Mouse (Mus musculus) left cerebral cortex, adult 18-20 months (tissue): ENCODE data around the gene Mdm4. TPM values are rescaled to one million over a fixed set of nuclear protein-coding genes. Genes with fewer than 3 reads are reported as not detected.
A peak's percentile ranks its signal among the peaks of the same experiment; 100 is the strongest.
"Not testable (repeated sequence)": the region's sequence is repeated elsewhere in the genome, so short reads cannot be mapped to it uniquely, and the experiment has no call there.

Experiments used
- DNase-seq, 2 experiments: peaks; one replicate each; pipeline ENCODE4 v3.0.0; 2021 to 2022; ENCODE audit warnings: low spot score in 2 of 2, mixed read lengths in 1 of 2
- total RNA-seq, 2 experiments: library from RNA; stranded (reverse); gene quantifications; 2 replicates each; pipeline ENCODE4 v1.2.3; 2021

Gene Mdm4
- total RNA-seq, 2 experiments from 2014 or later: 76.8 to 77.9 TPM

DNA sequence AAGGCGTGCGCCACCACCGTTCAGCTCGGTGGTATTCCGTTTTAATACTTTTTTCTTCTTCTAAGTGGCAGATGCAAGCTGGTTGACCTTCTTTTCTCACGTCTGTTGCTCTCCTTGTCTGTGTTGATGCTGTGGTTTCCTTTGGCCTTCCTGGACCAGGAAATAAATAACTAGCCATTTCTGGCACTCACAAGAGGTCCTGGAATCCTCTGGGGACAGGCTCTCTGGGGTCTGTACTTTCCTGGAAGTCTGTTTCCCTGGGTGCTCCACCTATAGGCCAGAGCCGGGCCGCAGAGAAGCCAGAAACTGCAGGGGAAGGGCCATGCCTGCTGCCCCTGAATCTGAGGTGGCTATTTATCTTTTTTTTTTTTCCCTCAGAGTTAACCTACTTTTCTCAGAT, 24.0 kb upstream of the Mdm4 start:
- no peak for DNase-seq

GRCm38 (mm10) chr1:133053034-133053433, 22.7 kb upstream of the Mdm4 start:
- DNase-seq: no peak

GRCm38 (mm10) chr1:133051829-133052228, 21.5 kb upstream of the Mdm4 start:
- DNase-seq: no peak

- no peak for DNase-seq
Observed at GRCm38 (mm10) chr1:133050001-133050431, 19.7 kb upstream of the Mdm4 start.

DNA sequence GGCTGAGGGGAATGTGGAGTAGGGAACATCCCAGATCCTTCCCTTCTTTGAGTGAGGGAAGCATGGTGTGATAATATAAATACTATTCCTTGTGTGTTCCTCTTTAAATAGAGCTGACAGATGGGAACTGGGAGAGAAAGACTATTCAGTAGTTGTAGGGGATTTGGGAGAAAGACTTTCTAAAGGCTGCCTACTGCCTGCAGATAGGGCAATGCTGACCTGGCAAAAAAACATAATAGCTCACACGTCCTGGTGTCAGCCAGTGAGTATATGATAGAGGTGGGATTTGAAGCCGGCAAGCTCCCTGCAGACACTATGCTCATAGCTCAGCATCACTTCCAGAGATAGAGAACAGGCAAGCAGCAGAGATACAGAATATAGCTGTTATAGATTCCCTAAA, 18.3 kb upstream of the Mdm4 start:
- no peak for DNase-seq

DNA sequence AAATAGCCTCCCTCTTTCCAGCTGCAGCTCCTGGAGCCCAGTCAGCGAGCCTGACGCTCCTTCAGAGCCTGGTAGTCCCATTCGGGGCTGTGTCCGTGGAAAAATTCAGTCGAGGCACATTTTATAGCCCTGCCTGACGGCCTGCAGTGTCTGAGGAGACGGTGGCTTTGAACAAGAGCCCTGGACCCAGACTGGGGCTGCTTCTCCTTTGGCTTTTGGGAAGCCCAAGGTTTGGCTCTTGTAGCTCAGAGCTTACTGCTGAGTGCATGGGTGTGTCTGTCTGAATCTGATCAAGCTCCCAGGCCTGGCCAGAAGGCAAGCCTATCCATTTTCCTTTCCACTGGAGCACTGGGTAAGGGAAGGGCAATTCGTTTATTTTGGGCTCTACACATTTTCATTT, 17.2 kb upstream of the Mdm4 start:
- no peak for DNase-seq

DNA sequence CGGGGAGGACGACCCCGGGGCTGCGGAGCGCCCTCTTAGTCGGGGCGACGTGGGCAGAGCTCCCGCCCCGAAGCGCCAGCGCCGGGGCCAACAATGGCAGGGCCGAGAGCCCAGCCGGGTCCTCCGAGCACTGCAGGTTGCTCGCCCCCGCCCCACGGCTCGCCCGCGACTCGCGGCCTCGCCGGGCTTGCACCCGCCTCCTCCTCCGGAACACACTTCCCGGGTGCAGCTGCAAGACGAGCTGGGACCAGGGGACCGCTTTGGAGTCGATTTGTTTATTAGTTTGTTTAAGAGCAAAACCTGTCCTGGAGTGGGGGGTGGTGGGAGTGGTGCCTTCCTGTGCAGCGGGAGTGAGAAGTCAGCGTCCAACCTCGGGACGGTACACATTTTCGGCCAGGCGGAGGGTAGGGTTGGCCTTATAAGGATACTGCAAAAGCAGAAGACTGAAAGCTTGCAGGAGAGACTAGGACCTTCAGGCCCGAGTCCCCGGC, 16.1 kb upstream of the Mdm4 start:
- peak in 1 of 2 experiments; percentile 42 for DNase-seq

DNA sequence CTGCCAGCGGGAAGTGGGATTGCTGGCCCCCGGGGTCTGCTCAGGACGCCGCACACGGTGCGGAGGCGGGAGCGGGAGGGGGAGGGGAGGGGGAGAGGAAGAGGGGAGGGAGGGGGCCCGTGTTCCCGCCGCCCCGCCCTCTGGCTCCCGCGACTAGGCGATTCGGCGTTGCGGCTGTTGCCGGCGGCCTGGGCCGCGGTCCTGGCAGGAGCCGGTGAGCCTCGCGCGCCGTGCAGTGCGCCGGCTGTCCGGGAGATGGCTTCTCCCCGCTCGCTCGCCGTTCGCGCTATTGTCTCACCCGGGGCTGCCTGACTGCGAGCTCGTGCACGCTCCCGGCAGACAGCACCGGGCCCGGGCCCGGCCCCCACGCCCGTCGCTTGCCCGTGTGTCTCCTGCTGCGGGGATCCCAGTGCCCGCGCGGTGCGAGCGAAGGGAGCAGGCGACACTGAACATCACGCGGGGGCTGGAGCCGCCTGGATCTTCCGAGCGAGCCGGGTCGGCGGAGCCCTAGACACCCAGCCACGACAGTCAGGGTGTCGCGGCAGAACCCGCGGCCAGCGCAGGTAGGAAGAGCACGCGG, 15.6 kb upstream of the Mdm4 start:
- DNase-seq: peak; percentile 54 to 73

DNA sequence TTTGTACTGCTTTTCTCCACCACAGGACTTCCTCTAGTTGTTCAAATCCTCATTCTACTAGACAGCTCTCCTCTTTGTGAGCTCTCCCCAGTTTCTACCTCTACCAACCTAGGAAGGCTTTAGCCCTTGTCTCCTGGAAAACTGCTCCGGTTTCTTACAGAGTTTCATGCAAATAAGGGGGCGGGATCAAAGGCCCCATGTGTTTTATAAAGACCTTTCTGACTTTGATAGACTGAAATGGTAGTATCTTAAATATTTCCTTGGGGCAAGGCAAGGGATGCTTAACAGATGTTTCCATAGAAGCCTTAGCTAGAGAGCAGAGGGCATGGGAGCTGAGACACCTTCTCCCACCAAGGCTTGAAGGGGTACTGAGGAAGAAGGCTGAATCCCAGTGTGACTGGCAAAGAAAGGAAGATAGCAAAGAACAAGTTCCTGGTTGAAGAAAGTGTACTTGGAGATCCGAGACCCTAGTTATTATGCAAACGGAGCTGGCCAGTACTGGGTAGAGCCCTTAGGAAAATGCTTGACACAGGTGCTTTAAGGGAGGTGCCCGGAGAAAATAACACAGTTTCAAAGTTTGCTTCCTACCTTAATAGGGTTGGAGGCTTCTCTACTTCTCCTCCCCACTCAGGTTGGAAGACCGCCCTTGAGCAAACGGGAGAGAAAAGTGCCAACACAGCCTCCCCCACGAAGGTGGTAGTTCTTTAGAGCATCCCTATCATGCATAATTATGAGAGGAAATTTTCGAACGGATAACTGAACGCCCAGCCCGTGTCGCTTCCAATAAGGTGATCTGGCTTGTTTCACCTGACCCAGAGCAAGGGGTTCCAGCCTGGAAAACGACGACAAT, 14.9 kb upstream of the Mdm4 start, which contains the start of gene Pik3c2b:
Gene Pik3c2b (plus strand): TSS at position 657 of the 850 bp plus-strand sequence.
- DNase-seq: no peak

GRCm38 (mm10) chr1:133039505-133039949, 9.2 kb upstream of the Mdm4 start:
- peak; percentile 49 to 67 for DNase-seq

DNA sequence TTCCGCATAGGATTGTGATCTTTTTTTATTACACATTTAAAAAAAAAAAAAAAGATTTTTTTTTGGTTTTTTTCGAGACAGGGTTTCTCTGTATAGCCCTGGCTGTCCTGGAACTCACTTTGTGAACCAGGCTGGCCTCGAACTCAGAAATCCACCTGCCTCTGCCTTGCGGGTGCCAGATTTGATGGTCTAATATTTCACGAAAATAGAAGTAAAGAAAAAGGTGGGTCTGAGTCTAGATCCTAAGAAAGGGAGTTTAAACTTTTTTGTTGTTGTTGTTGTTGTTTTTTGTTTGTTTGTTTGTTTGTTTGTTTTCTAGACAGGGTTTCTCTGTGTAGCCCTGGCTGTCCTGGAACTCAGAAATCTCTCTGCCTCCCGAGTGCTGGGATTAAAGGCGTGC, 4.3 kb upstream of the Mdm4 start:
- DNase-seq: not testable (repeated sequence)

GRCm38 (mm10) chr1:133034091-133034460, 3.7 kb upstream of the Mdm4 start:
- peak; percentile 64 to 73 for DNase-seq

GRCm38 (mm10) chr1:133033316-133034090, 3.1 kb upstream of the Mdm4 start:
- peak; percentile 75 to 77 for DNase-seq

DNA sequence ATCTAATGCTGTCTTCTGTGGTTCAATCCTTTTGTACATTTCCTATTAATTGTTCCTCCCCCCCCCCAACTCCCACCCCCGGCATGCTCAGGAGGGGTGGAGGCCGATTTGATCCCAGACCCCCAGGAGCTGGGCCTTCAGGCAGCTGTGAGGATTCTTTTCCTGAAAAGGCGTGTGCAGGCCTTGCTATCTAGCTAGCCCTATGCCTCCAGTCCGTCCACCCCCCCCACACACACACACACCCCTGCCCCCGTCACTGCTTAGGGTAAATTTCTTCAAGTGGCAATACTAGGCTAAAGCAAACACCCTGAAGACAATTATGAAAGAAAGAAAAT, 2.6 kb upstream of the Mdm4 start:
- DNase-seq: no peak

- DNase-seq: no peak
Observed at GRCm38 (mm10) chr1:133029744-133030143, 617 bp downstream of the Mdm4 start.

GRCm38 (mm10) chr1:133027980-133028379, 2.4 kb downstream of the Mdm4 start:
- no peak for DNase-seq

GRCm38 (mm10) chr1:133027126-133027525, 3.2 kb downstream of the Mdm4 start:
- no peak for DNase-seq

DNA sequence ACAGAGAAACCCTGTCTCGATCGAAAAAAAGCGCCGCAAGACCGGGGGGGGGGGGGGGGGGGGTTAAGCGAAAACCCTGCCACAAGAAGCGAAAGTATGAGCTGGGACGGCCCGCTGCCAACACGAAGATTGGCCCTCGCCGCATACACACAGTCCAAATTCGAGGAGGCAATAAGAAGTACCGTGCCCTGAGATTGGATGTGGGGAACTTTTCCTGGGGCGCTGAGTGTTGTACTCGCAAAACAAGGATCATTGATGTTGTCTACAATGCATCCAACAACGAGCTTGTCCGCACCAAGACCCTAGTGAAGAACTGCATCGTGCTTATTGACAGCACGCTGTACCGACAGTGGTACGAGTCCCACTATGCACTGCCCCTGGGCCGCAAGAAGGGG, 4.6 kb downstream of the Mdm4 start:
- DNase-seq: not testable (repeated sequence)

- peak; percentile 79 to 87 for DNase-seq
Observed at GRCm38 (mm10) chr1:133025051-133025795, 5.1 kb downstream of the Mdm4 start.

DNA sequence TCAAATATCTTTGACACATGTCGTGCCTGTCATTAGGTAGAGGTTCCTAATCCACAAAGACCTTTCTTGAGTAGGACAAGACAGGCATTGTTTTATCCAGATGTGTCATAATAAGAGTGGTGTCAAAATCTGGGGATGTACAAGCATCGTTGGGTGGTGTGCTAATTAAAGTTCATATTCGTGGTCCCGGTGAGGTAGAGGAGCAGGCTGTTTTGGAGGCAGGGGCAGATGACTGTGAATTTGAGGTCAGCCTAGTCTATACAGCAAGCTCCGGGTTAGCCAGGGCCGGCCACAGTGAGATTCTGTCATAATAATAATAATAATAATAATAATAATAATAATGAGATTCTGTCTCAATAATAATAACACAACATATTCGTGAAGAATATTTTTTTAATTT, 5.9 kb downstream of the Mdm4 start:
- no peak for DNase-seq

DNA sequence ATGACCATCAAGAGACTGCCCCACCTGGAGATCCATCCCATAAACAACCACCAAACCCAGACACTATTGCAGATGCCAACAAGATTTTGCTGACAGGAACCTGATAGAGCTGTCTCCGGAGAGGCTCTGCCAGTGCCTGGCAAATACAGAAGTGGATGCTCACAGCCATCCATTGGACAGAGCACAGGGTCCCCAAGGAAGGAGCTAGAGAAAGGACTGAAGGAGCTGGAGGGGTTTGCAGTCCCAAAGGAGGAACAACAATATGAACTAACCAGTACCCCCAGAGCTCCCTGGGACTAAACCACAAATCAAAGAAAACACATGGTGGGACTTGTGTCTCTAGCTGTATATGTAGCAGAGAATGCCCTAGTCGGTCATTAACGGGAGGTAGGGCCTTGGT, 6.6 kb downstream of the Mdm4 start:
- DNase-seq: not testable (repeated sequence)
